Mouse (Mus musculus): ENCODE results near the gene Sdc4.

- TF ChIP-seq CTCF (IDR thresholded peaks at IDR 0.05; ENCODE audit: low read depth, low read length) = no peak
- no peak for TF ChIP-seq POLR2A (IDR thresholded peaks at IDR 0.05; ENCODE audit: borderline replicate concordance, low read depth, low read length)
These were observed 1.0 kb upstream of the Sdc4 start for GRCm38 (mm10) chr2:164444701-164445100.
